Mouse (Mus musculus) heart, embryonic 12.5 days (tissue): ENCODE measurements around the gene Olfr979. TPM values are rescaled to one million over a fixed set of nuclear protein-coding genes. Genes with fewer than 3 reads are reported as not detected.
"Not testable (repeated sequence)": the region's sequence is repeated elsewhere in the genome, so short reads cannot be mapped to it uniquely, and the experiment has no call there.

Experiments
- ATAC-seq: fragments of 200-750 bp; cut with Nextera tagmentation; 2 replicates; pipeline ENCODE4 v1.8.0; 2017; ENCODE audit warnings: moderate TSS enrichment, moderate library complexity; ENCODE audit not compliant: insufficient number of reproducible peaks, low FRiP score
- H3K27ac ChIP-seq: fragments of 300-500 bp; sonication (generic); 2 replicates; pipeline ENCODE4 v1.5.1; 2016; ENCODE audit warnings: mild to moderate bottlenecking, moderate library complexity; ENCODE audit not compliant: poor library complexity, severe bottlenecking
- H3K27me3 ChIP-seq: fragments of 300-500 bp; sonication (generic); replicated peaks from 2 replicates; pipeline ENCODE4 v1.6.1; 2016; ENCODE audit warnings: mild to moderate bottlenecking, moderate library complexity
- H3K36me3 ChIP-seq: fragments of 300-500 bp; sonication (generic); 2 replicates; pipeline ENCODE4 v1.6.1; 2016; ENCODE audit warnings: mild to moderate bottlenecking, moderate library complexity
- H3K4me1 ChIP-seq: fragments of 300-500 bp; sonication (generic); replicated peaks from 2 replicates; pipeline ENCODE4 v1.6.1; 2016; ENCODE audit warnings: mild to moderate bottlenecking
- H3K4me2 ChIP-seq: fragments of 300-500 bp; sonication (generic); 2 replicates; pipeline ENCODE4 v1.6.1; 2016; ENCODE audit warnings: mild to moderate bottlenecking, moderate library complexity
- H3K4me3 ChIP-seq: fragments of 300-500 bp; sonication (generic); 2 replicates; pipeline ENCODE4 v1.5.1; 2016; ENCODE audit warnings: mild to moderate bottlenecking
- H3K9ac ChIP-seq: fragments of 300-500 bp; sonication (generic); 2 replicates; pipeline ENCODE4 v1.6.1; 2016; ENCODE audit warnings: mild to moderate bottlenecking, moderate library complexity
- H3K9me3 ChIP-seq: fragments of 300-500 bp; sonication (generic); replicated peaks from 2 replicates; pipeline ENCODE4 v1.6.1; 2016; ENCODE audit warnings: mild to moderate bottlenecking, moderate library complexity
- WGBS: fragments of 180-500 bp; shearing (Covaris S2); methylation state at CpG from one replicate; pipeline ENCODE4 v1.1.7; 2016; 5-methylcytosine and 5-hydroxymethylcytosine counted together
- polyA plus RNA-seq: library from polyadenylated mRNA; unstranded; fragments of >200 nt; fragmentation: Nextera tagmentation; extraction: Ambion mirVana; gene quantifications from 2 replicates; pipeline ENCODE4 v1.2.1, GENCODE M21; 2016

The Olfr979 gene
- not detected in 2 replicates for polyA plus RNA-seq

DNA sequence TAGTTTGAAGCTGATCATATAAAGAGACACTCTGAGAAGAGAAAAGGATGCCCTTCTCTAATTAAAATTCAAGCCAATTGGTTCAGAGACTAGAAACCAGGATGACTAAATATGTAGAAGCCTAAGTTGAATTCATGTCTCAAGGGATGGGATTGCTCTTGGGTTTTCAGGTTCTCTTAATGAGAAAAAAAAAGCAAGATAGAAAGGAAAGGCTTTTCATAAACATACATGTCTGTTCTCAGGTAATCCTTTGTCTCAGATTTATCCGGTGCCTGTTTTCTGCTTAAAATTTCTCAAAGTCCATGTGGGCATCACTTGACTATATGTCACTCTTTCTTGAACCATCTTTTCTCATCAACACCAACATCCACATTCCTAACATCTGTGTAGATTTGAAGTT, at the start of gene Olfr979:
Gene Olfr979, minus strand, starts transcription at position 101 of the 400 bp plus-strand sequence.
- Histone ChIP-seq H3K27ac (no peak within 1 kb of the TSS), H3K9ac (no peak within 1 kb of the TSS), H3K36me3 (no peaks in the 10 kb centered on the region), H3K4me2 (no peak within 1 kb of the TSS), H3K4me1 (no peaks in the 10 kb centered on the region), H3K9me3 (no peaks in the 10 kb centered on the region), H3K27me3 (no peaks in the 10 kb centered on the region), H3K4me3 (no peak within 1 kb of the TSS)
- no peak for ATAC-seq
- 94% methylated on average over 1 of the region's 1 CpGs for WGBS

DNA sequence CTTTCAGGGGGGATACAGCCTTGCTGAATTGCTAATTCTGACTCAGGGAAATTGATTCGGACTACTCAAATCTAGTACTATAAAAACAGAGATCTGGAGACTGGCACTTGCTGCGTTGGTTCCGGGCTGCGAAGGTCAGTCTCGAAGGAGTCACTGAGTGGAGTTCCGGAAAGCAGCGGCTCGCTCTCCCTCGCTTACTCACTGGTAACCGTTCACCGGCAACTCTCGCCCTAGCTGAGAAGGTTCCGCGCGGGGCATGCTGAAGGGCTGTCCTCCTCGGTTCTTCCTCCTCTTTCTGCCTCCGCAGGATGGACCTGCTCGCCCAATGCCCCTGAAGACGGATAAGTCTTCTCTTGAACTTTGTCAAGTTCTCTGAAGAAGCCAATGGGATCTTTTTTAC, 46.9 kb upstream of the Olfr979 start:
- 85% methylated on average over 19 of the region's 19 CpGs for WGBS
- H3K27me3 ChIP-seq: no peaks in the 10 kb centered on the region

GRCm38 (mm10) chr9:40021164-40021563, 17.9 kb upstream of the Olfr979 start, which contains the start of gene Olfr981:
Olfr981 (plus strand) TSS chr9:40021464.
- Histone ChIP-seq H3K4me1 (no peaks in the 10 kb centered on the region), H3K4me3 (no peak within 1 kb of the TSS), H3K9me3 (no peaks in the 10 kb centered on the region), H3K27me3 (no peaks in the 10 kb centered on the region), H3K9ac (no peak within 1 kb of the TSS), H3K4me2 (no peak within 1 kb of the TSS), H3K36me3 (no peaks in the 10 kb centered on the region), H3K27ac (no peak within 1 kb of the TSS)
- WGBS: 64% methylated on average over 2 of the region's 2 CpGs
- no peak for ATAC-seq

More for the DNA sequence above, 46.9 kb upstream of the Olfr979 start:
- Histone ChIP-seq H3K27ac (no peak overlapping the region), H3K4me2 (no peak overlapping the region), H3K4me1 (no peaks in the 10 kb centered on the region), H3K9me3 (no peaks in the 10 kb centered on the region), H3K36me3 (no peaks in the 10 kb centered on the region), H3K4me3 (no peak overlapping the region), H3K9ac (no peak overlapping the region)
- no peak for ATAC-seq

GRCm38 (mm10) chr9:40009482-40009881, 6.2 kb upstream of the Olfr979 start, which contains the start of gene Olfr980:
Olfr980 (minus strand) TSS chr9:40009582.
- Histone ChIP-seq H3K9me3 (no peaks in the 10 kb centered on the region), H3K4me1 (no peaks in the 10 kb centered on the region), H3K4me3 (no peak within 1 kb of the TSS), H3K9ac (no peak within 1 kb of the TSS), H3K36me3 (no peaks in the 10 kb centered on the region), H3K27ac (no peak within 1 kb of the TSS), H3K4me2 (no peak within 1 kb of the TSS), H3K27me3 (no peaks in the 10 kb centered on the region)
- no peak for ATAC-seq
- WGBS: 57% methylated on average over 1 of the region's 1 CpGs

DNA sequence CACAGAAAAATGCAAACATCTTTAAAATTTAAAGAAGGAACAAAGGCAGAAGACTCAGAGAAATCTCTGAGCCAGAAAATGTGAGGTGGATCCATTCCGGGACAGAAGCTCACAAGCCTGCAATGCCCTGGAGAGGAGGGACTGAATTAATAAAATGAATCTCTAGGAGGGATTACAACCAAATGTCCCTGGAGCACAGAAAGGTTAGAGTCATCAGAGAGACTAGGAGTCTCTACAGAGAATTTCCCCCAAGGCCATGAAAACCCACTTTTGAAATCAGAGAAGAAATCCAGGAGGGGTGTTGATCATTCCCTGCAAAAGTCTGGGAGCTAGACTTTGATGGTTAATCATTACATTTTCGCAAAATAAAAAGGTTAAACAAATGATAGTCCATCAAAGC, 11.5 kb downstream of the Olfr979 start, which contains the start of gene Olfr978:
Gene Olfr978, plus strand, starts transcription at position 301 of the 400 bp plus-strand sequence.
- Histone ChIP-seq H3K9ac (no peak within 1 kb of the TSS), H3K4me2 (no peak within 1 kb of the TSS), H3K36me3 (no peaks in the 10 kb centered on the region), H3K4me1 (no peaks in the 10 kb centered on the region), H3K4me3 (no peak within 1 kb of the TSS), H3K27ac (no peak within 1 kb of the TSS), H3K27me3 (no peaks in the 10 kb centered on the region), H3K9me3 (no peaks in the 10 kb centered on the region)
- ATAC-seq: no peak
- 71% methylated on average over 2 of the region's 2 CpGs for WGBS

GRCm38 (mm10) chr9:39976581-39977145, 26.6 kb downstream of the Olfr979 start:
- ATAC-seq, H3K4me3 ChIP-seq, H3K27ac ChIP-seq, H3K4me1 ChIP-seq, H3K9me3 ChIP-seq, H3K27me3 ChIP-seq, H3K36me3 ChIP-seq, H3K4me2 ChIP-seq, H3K9ac ChIP-seq: not testable (repeated sequence)
- 68% methylated on average over 1 of the region's 1 CpGs for whole genome bisulfite sequencing

DNA sequence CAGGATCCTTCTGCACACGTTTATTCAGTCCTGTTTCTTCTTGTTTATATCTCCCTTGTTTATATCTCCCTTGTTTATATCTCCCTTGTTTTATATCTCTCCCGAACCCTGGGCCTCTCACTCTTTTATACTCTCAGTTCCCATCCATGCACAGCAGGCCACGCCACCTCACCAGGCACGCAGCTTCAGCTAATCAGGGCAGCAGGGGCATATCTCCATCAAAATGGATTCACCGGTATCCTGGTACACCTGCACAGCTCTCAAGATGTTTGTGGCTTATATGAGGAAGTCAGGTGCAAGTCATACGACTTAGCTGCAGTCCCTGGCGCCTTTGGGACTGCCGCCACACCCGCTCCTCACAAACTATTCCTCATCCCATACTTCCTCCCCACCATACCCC, 42.2 kb downstream of the Olfr979 start, which contains the start of gene Olfr976:
Gene Olfr976, minus strand, starts transcription at position 101 of the 400 bp plus-strand sequence.
- WGBS: 80% methylated on average over 8 of the region's 9 CpGs
- not testable (repeated sequence) for ATAC-seq, H3K36me3 ChIP-seq

GRCm38 (mm10) chr9:39951946-39952345, 51.3 kb downstream of the Olfr979 start, which contains the start of gene Olfr975:
Olfr975 (minus strand) TSS chr9:39952046.
- H3K4me1 ChIP-seq: no peaks in the 10 kb centered on the region
- WGBS: 50% methylated on average over 1 of the region's 1 CpGs
- H3K4me3 ChIP-seq: no peak within 1 kb of the TSS
- no peaks in the 10 kb centered on the region for H3K9me3 ChIP-seq
- no peak within 1 kb of the TSS for H3K27ac ChIP-seq
- no peak for ATAC-seq
- no peak within 1 kb of the TSS for H3K4me2 ChIP-seq
- H3K9ac ChIP-seq: no peak within 1 kb of the TSS
- no peaks in the 10 kb centered on the region for H3K27me3 ChIP-seq
- H3K36me3 ChIP-seq: no peaks in the 10 kb centered on the region

More for the DNA sequence above, 42.2 kb downstream of the Olfr979 start, which contains the start of gene Olfr976:
- H3K4me2 ChIP-seq, H3K9ac ChIP-seq, H3K4me1 ChIP-seq, H3K27ac ChIP-seq, H3K9me3 ChIP-seq, H3K27me3 ChIP-seq, H3K4me3 ChIP-seq: not testable (repeated sequence)

Other genes with a start within 250 kb of the Olfr979 start
- gene Olfr968, start 220.2 kb downstream of the Olfr979 start, polyA plus RNA-seq: not detected in 2 replicates
- gene Olfr969, start 212.5 kb downstream of the Olfr979 start, polyA plus RNA-seq: not detected in 2 replicates
- not detected in 2 replicates for gene Olfr970, start 194.6 kb downstream of the Olfr979 start, polyA plus RNA-seq
- gene Olfr971, start 166.6 kb downstream of the Olfr979 start, polyA plus RNA-seq: not detected in 2 replicates
- not detected in 2 replicates for gene Olfr972, start 137.0 kb downstream of the Olfr979 start, polyA plus RNA-seq
- not detected in 2 replicates for gene Olfr229, start 96.1 kb downstream of the Olfr979 start, polyA plus RNA-seq
- gene Olfr974, start 66.0 kb downstream of the Olfr979 start, polyA plus RNA-seq: not detected in 2 replicates
- gene Olfr975, start 51.4 kb downstream of the Olfr979 start, polyA plus RNA-seq: not detected in 2 replicates
- gene Olfr976, start 42.3 kb downstream of the Olfr979 start, polyA plus RNA-seq: not detected in 2 replicates
- gene Olfr978, start 11.4 kb downstream of the Olfr979 start, polyA plus RNA-seq: not detected in 2 replicates
- gene Olfr980, start 6.1 kb upstream of the Olfr979 start, polyA plus RNA-seq: not detected in 2 replicates
- gene Olfr981, start 18.0 kb upstream of the Olfr979 start, polyA plus RNA-seq: not detected in 2 replicates
- not detected in 2 replicates for gene Olfr982, start 70.4 kb upstream of the Olfr979 start, polyA plus RNA-seq
- not detected in 2 replicates for gene Olfr983, start 90.1 kb upstream of the Olfr979 start, polyA plus RNA-seq
- not detected in 2 replicates for gene Olfr984, start 110.7 kb upstream of the Olfr979 start, polyA plus RNA-seq
- gene Olfr985, start 126.7 kb upstream of the Olfr979 start, polyA plus RNA-seq: not detected in 2 replicates
- gene Tmem225, start 144.7 kb upstream of the Olfr979 start, polyA plus RNA-seq: not detected in 2 replicates
- gene Olfr986, start 177.5 kb upstream of the Olfr979 start, polyA plus RNA-seq: not detected in 2 replicates
- 4.2 and 4.8 TPM in 2 replicates for gene Zfp202, start 188.9 kb upstream of the Olfr979 start, polyA plus RNA-seq